10 mouse cellular contexts compared by ENCODE assay signal in genomic region chr16:10690442-10690841, GRCm38 (mm10).
DNase-seq lines count a peak whose midpoint lies in the region; ATAC-seq and TF ChIP-seq lines count a peak whose summit lies in the region.
"Had no signal": no experiment of that assay in that cellular context is flagged by ENCODE, and none has a peak within 500 bp of the region (broad histone marks: within the 10 kb centered on the region; RNA-seq: fewer than 3 reads in every experiment).

No protein-coding gene starts in this region.

- TF ChIP-seq POLR2A in heart, adult 2 months (IDR thresholded peaks at IDR 0.05; ENCODE audit: insufficient read depth, low read depth, low read length), result no peak

- peak overlapping the region; percentile 73 for H3K27ac ChIP-seq in heart, adult 2 months
- peak overlapping the region; percentile 77 for H3K27ac ChIP-seq in heart, postnatal 0 days (ENCODE audit: low read depth)
- no peak overlapping the region for H3K27ac ChIP-seq in hindbrain, embryonic 12.5 days
- no peak overlapping the region for H3K27ac ChIP-seq in forebrain, embryonic 10.5 days

- peak overlapping the region; percentile 85 for H3K4me3 ChIP-seq in megakaryocyte, embryonic 14.5 days (replicated peaks)
- no peak overlapping the region for H3K4me3 ChIP-seq in heart, adult 2 months
- H3K4me3 ChIP-seq in heart, postnatal 0 days (ENCODE audit: low read depth, low read length), result no peak overlapping the region
- no peak overlapping the region for H3K4me3 ChIP-seq in hindbrain, embryonic 12.5 days
- no peak overlapping the region for H3K4me3 ChIP-seq in forebrain, embryonic 10.5 days
- H3K4me3 ChIP-seq: erythroblast, embryonic 14.5 days had no signal

- TF ChIP-seq CTCF in heart, adult 2 months (IDR thresholded peaks at IDR 0.05), result no peak
- no peak for TF ChIP-seq CTCF in heart, postnatal 0 days (IDR thresholded peaks at IDR 0.05; ENCODE audit: low read depth)

- H3K79me2 ChIP-seq in heart, adult 2 months (replicated peaks; ENCODE audit: control insufficient read depth, insufficient read depth, low read length), result no peaks in the 10 kb centered on the region

- H3K4me1 ChIP-seq in megakaryocyte, embryonic 14.5 days, result peaks cover 56% of the 10 kb centered on the region
- peaks cover 22% of the 10 kb centered on the region for H3K4me1 ChIP-seq in heart, adult 2 months (ENCODE audit: control insufficient read depth, insufficient read depth, low read length)
- peaks cover 35% of the 10 kb centered on the region for H3K4me1 ChIP-seq in heart, postnatal 0 days (ENCODE audit: control insufficient read depth, insufficient read depth)
- H3K4me1 ChIP-seq in hindbrain, embryonic 12.5 days, result peaks cover 4% of the 10 kb centered on the region; the same call in 1 of the 2 replicates
- H3K4me1 ChIP-seq in forebrain, embryonic 10.5 days, result 0 out of 2 replicates have a peak, but pooled peaks cover 2% of the 10 kb centered on the region

- H3K9ac ChIP-seq in heart, adult 2 months (ENCODE audit: low read depth, low read length), result no peak overlapping the region; the same call in 1 of the 2 replicates
- H3K9ac ChIP-seq in heart, postnatal 0 days (replicated peaks; ENCODE audit: low read depth, low read length), result no peak overlapping the region
- H3K9ac ChIP-seq in hindbrain, embryonic 12.5 days, result no peak overlapping the region

- intact Hi-C loops in heart, adult 2 months (cut with DNase I), result loop anchor here (2.0 kb wide), 2 partner anchors 46 to 94 kb away; partner anchors contain the start of gene Socs1

- H3K4me2 ChIP-seq in heart, postnatal 0 days (ENCODE audit: low read depth, low read length), result no peak overlapping the region
- H3K4me2 ChIP-seq in hindbrain, embryonic 12.5 days (replicated peaks), result no peak overlapping the region

- no peak for ATAC-seq in megakaryocyte, adult 5-6 weeks (ENCODE audit: poor library complexity, severe bottlenecking)
- peak; percentile 64 for ATAC-seq in heart, postnatal 0 days (ENCODE audit: insufficient read depth, low read depth)
- peak; percentile 59 for ATAC-seq in megakaryocyte progenitor cell, adult 5-6 weeks (replicated peaks; ENCODE audit: poor library complexity)
- ATAC-seq in hindbrain, embryonic 12.5 days (ENCODE audit: low FRiP score), result no peak

- H3K36me3 ChIP-seq in megakaryocyte, embryonic 14.5 days (replicated peaks; ENCODE audit: low read length), result peaks cover 81% of the 10 kb centered on the region
- peaks cover 5% of the 10 kb centered on the region; the same call in 1 of the 2 replicates for H3K36me3 ChIP-seq in heart, adult 2 months (ENCODE audit: control insufficient read depth, insufficient read depth, low read length)
- no peaks in the 10 kb centered on the region for H3K36me3 ChIP-seq in heart, postnatal 0 days (replicated peaks; ENCODE audit: control insufficient read depth, insufficient read depth, low read length)
- peaks cover 15% of the 10 kb centered on the region; the same call in 1 of the 2 replicates for H3K36me3 ChIP-seq in hindbrain, embryonic 12.5 days
- no peaks in the 10 kb centered on the region for H3K36me3 ChIP-seq in forebrain, embryonic 10.5 days (replicated peaks)

- WGBS in heart, adult 2 months, result 16% methylated on average over 3 of the region's 3 CpGs
- whole genome bisulfite sequencing in heart, postnatal 0 days, result 8% methylated on average over 3 of the region's 3 CpGs
- WGBS in hindbrain, embryonic 12.5 days, result 87% methylated on average over 3 of the region's 3 CpGs
- 89% methylated on average over 3 of the region's 3 CpGs for WGBS in forebrain, embryonic 10.5 days

- H3K9me3 ChIP-seq in megakaryocyte, embryonic 14.5 days, result no peaks in the 10 kb centered on the region
- no peaks in the 10 kb centered on the region for H3K9me3 ChIP-seq in heart, postnatal 0 days (replicated peaks; ENCODE audit: control insufficient read depth, low read length)
- no peaks in the 10 kb centered on the region for H3K9me3 ChIP-seq in hindbrain, embryonic 12.5 days (replicated peaks)
- no peaks in the 10 kb centered on the region for H3K9me3 ChIP-seq in forebrain, embryonic 10.5 days

- H3K27me3 ChIP-seq in megakaryocyte, embryonic 14.5 days (replicated peaks), result no peaks in the 10 kb centered on the region
- H3K27me3 ChIP-seq in heart, adult 2 months (ENCODE audit: control insufficient read depth, insufficient read depth, low read length), result no peaks in the 10 kb centered on the region
- H3K27me3 ChIP-seq in heart, postnatal 0 days (ENCODE audit: control insufficient read depth, insufficient read depth, low read length), result no peaks in the 10 kb centered on the region
- no peaks in the 10 kb centered on the region for H3K27me3 ChIP-seq in hindbrain, embryonic 12.5 days
- no peaks in the 10 kb centered on the region for H3K27me3 ChIP-seq in forebrain, embryonic 10.5 days (ENCODE audit: poor library complexity, severe bottlenecking)

- DNase-seq in heart, adult 2 months, result peak; percentile 33 to 49
- DNase-seq in heart, postnatal 0 days (ENCODE audit: low spot score), result peak; percentile 71
- no peak for DNase-seq in forebrain, embryonic 10.5 days (ENCODE audit: extremely low spot score, low spot score)
- DNase-seq: cerebellum, adult 11 months; right cerebral cortex, adult 18-20 months had no signal

- TF ChIP-seq EP300 in heart, adult 2 months (IDR thresholded peaks at IDR 0.05; ENCODE audit: insufficient read depth, low read depth, low read length), result 0 out of 2 replicates have a peak, but pooled peaks have one; percentile 16
- TF ChIP-seq EP300 in heart, postnatal 0 days (IDR thresholded peaks at IDR 0.05; ENCODE audit: low read depth), result no peak

Comparison
In these comparisons a context has a peak if more than half of its experiments do, and no peak if none do; other contexts are left out.
1. ATAC-seq: peak in heart, postnatal 0 days (single experiment) and megakaryocyte progenitor cell, adult 5-6 weeks (single experiment); none in megakaryocyte, adult 5-6 weeks (single experiment) and hindbrain, embryonic 12.5 days (single experiment).
2. H3K27ac ChIP-seq: peak in heart, adult 2 months (single experiment) and heart, postnatal 0 days (single experiment); none in hindbrain, embryonic 12.5 days (single experiment) and forebrain, embryonic 10.5 days (single experiment).